Mouse (Mus musculus): ENCODE results near the gene Zfp654.

GRCm38 (mm10) chr16:64875384-64875783, 23.9 kb upstream of the Zfp654 start:
- TF ChIP-seq EP300 (IDR thresholded peaks at IDR 0.05; ENCODE audit: low read depth) (no peak), CTCF (IDR thresholded peaks at IDR 0.05; ENCODE audit: low read depth) (no peak)

All from liver, embryonic 14.5 days (tissue).